Mouse (Mus musculus): ENCODE measurements around the gene Pde4dip.
A peak's percentile ranks its signal among the peaks of the same experiment; 100 is the strongest.

The Pde4dip gene

GRCm38 (mm10) chr3:97844163-97844820, 44.2 kb downstream of the Pde4dip start:
- no peak for DNase-seq (ENCODE audit: low spot score in 2 of 2)

GRCm38 (mm10) chr3:97842641-97843040, 45.9 kb downstream of the Pde4dip start:
- DNase-seq (ENCODE audit: low spot score in 2 of 2) = no peak

DNA sequence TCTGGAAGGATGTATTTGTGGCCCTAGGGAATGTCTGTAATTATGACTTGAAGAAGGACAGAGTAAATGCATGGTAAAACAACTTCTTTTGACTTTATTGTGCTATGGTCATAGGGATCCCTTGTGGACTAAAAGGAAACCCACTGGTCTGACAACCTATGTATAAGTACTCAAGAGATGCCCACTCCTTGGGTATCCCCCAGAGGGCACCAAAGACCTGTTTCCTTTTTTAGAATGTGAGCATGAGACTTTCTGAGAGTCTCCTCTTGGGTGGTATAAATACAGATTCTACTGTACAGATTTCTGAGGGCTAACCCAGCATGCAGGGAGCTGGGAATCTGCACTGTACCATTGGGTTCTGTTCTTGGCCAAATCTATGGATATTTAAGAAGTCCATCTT, 48.1 kb downstream of the Pde4dip start:
- DNase-seq (ENCODE audit: low spot score in 2 of 2) = no peak

- no peak for DNase-seq (ENCODE audit: low spot score in 2 of 2)
These were observed 52.6 kb downstream of the Pde4dip start for GRCm38 (mm10) chr3:97835888-97836287.

DNA sequence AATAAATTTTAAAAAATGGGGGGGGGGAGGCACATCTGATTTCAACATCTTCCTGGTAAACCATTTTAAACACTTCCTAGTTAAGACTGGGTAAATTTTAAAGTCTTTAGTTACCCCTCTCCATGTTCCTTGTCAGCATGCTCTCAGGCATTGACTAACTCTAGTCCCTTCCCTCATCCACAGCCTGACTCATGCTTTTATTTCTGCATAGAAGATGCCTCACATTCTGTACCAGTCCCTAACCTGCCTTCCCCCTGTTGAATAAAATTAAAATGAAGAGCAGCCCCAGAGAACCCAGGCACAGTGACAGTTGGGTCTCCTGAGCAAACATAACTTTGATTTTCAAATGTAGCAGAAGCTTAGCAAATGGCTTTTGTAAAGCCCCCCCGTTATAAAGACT, 53.9 kb downstream of the Pde4dip start:
- no peak for DNase-seq (ENCODE audit: low spot score in 2 of 2)

DNA sequence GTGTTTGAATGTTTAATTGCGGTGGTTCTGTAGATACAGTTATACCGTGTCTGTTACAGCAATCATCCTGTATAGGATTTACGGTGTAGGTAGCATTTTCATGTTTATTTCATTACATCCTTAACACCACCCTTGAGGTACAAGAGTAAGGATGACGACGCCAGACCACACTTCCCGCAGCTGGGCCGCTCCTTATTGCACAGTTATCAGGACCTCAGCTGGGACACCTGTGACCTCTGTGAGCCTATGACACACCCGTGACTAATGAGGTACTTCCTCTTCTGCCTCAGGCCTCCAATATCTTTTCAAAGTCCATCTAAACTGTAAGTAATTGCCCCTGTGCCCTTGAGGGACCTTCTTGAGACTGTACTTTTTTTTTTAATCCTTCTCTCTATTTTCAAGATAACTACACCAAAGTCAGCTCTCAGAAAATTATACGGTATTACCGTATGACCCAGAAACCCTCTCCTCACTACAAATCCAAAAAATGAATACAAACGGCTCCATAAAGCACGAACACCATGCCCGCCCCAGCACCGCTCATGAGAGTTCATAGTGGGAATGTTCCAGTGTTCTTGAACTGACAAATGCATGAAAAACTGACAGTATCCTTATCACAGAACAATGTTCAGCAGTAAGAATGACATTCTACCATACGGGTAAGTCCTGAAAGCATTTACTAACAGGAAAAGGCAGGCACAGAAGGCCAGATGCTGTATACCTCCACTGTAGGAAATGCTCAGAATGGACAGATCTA, 56.8 kb downstream of the Pde4dip start:
- no peak for DNase-seq (ENCODE audit: low spot score in 2 of 2)

DNA sequence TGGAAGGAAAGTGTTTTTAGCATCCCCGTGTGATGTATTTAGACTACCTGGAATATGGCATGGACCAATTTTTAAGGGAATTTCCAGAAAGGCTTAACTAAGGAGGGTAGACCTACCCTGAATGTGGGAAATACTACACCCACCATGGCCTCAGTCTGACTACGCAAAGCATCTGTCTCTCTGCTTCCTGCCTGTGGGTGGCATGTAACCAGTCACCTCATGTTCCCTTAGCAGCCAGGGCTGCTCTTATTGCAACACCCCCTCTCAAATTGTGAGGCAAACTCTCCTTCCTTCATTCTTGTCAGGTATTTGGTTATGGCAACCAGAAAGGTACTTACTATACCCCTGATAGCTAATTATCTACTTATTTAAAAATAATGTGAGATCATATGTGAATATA, 57.9 kb downstream of the Pde4dip start:
- DNase-seq (ENCODE audit: low spot score in 2 of 2) = no peak

- no peak for DNase-seq (ENCODE audit: low spot score in 2 of 2)
These were observed 58.4 kb downstream of the Pde4dip start for GRCm38 (mm10) chr3:97830122-97830521.

DNA sequence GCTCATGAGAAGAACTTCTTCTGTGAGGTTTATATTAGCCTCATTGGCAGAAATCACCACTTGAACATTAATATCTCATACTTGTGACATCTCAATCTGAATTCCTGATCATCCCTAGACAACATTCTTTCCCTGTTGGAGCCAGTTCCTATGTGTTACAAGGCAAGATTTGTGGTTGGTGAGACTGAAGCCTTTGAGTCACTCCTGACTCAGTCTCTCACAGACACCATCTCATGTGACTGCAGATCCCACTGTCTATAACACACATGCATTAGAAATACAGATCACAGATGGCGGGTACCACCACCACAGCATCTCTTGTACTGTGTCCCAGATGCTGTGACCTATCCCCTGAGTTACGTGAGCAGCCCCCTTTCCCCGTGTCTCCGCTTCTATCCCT, 60.2 kb downstream of the Pde4dip start:
- DNase-seq (ENCODE audit: low spot score in 2 of 2) = no peak

- no peak for DNase-seq (ENCODE audit: low spot score in 2 of 2)
These were observed 63.3 kb downstream of the Pde4dip start for GRCm38 (mm10) chr3:97825246-97825645.

GRCm38 (mm10) chr3:97824744-97825143, 63.8 kb downstream of the Pde4dip start:
- no peak for DNase-seq (ENCODE audit: low spot score in 2 of 2)

DNA sequence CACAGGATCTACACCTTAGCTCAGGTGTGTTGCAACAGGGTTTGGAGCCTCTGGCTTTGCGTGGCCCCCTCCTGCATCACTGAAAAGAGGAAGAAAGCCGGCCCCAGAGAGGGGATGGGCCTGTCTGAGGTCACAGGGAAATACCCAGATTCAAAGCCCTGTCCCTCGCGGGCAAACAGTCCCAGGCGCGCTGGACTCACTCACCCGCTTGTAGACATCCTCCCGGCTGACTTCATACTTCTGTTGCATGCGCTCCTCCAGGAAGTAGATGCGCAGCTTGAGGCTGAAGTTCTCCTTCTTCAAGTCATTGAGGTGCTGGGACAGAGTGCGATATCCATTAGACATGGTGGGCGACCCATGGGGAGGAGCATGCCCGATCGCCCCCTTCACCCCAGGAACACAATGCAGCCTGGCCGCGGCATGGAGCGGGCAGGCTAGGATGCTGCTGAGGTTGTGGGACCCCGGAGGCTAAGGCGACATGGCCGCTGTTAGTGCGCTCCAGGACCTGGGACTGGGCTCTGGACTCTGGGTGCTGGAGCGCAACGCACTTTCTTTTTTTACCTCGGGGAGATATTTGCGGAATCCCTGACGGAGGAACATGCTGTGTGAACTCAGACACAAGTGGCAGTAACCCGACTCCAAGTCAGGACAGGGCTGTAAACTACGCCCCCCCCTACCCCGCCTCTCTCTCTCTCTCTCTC, 64.3 kb downstream of the Pde4dip start:
- DNase-seq (ENCODE audit: low spot score in 2 of 2) = peak in 1 of 2 experiments; percentile 18

DNA sequence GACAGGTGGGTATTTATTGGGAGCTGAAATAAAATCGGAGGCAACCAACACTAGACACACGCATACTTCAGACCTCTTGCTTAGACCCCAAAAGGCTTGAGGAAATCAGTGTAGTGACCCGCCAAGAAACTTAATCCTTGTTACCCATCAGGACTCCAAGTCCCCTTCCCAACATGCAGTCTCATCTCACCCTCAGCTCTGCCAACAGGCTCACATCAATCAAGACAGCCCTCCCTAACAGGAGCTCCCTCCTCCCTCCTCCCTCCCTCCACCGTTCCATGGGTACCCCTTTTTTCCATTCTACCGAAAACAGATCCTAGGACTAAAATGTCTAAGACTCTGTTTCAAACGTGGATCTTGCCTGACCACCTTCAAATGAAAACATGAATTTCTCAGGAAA, 65.1 kb downstream of the Pde4dip start:
- DNase-seq (ENCODE audit: low spot score in 2 of 2) = no peak

DNA sequence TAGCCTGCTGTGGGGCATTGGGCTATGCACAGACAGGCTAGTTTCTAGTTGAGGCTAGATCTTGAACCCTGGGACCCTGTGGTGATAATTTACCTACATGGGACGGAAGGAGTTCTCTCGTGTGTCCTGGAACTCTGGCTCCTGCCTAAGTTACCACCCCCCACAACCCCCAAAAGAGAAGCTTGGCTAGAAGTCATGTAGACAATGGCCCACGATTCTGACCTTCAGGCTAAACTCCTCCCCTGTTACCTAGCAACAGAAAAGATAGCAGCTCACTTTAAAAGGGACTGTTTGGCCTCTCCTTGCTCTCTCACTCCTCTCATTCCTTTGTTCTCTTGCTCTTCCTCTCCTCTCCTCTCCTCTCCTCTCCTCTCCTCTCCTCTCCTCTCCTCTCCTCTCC, 69.5 kb downstream of the Pde4dip start:
- DNase-seq (ENCODE audit: low spot score in 2 of 2) = no peak

DNA sequence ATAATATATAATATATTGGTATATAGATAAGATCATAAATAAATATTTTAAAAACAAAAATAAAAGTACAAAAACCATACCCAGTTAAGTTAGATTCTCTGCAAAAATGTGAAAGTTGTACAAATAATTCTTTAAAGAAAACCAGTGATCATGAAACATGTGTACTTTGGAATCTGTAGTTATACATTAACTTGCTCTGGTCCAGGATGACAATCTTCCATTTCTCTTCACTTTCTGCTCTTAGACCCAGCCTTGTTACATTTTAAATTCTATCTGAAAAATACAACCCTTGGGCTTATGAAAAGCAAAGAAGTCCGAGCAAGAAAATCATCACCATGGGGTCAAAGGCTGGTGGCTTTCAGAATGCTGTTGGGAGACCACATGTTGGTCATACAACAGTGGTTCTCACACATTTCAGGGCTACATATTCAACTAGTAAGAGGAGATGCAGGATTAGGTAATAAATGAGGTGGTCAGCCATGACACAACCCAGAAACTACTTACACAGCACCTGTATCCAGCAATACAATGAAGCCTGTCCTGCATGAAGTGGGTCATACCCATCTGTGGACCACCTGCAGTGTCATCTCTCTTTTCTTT, 70.0 kb downstream of the Pde4dip start:
- no peak for DNase-seq (ENCODE audit: low spot score in 2 of 2)

- no peak for DNase-seq (ENCODE audit: low spot score in 2 of 2)
These were observed 76.7 kb downstream of the Pde4dip start for GRCm38 (mm10) chr3:97811651-97812399.

- DNase-seq (ENCODE audit: low spot score in 2 of 2) = no peak
These were observed 77.3 kb downstream of the Pde4dip start for GRCm38 (mm10) chr3:97811158-97811557.

DNA sequence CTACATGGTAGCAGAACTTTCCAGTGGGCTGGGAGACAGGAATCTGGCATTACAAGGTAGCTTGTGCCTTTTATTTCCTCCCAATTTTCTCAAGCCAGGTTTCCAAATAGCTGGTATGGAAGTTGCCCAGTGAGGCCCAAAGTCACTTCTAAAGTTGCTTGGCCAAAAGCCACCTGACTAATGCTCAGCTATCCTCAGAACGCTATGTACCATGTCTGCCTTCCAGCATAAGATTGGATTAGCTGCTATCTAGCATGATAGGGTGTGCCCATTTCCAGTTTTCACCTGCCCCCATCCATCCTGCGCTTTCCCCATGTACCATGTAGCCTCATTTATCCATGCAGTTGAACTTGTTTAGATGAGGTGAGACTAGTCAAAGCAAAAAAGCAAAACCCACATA, 78.2 kb downstream of the Pde4dip start:
- no peak for DNase-seq (ENCODE audit: low spot score in 2 of 2)

DNA sequence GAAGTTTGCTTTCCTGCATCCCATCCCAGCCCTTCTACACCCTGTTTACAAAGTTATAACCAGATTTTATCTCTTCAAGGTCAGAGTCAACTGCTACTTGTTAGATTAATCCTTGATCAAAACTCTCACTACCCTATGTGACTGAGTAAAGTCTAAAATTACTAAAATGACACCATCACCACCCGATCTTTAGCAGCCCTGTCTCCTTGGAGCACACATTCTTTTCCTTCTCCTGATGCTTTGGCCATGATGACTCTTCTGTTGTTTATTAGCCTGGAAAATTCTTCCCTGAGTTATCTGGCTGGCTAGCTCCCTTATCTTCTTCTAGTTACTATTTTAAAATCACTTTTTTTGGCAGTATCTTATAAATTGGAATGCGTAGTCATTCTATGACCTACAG, 82.9 kb downstream of the Pde4dip start:
- DNase-seq (ENCODE audit: low spot score in 2 of 2) = no peak

DNA sequence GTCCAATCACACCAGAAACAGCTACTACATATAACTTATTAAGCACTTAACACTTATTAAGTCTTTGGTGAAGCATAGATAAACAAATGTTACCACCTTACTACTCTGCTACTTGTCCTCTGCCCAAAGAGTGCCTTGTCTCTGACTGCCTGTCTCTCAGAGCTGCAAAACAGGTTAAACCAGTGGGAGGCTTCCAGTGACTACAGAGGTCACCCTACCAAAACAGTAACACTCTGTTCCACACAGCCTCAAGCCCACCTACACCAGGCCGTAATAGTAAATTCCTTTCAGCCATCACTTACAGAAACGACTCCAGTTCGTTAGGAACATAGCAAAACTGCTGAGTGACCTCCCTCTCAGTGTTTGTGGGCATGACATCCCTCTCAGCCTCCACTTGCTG, 84.8 kb downstream of the Pde4dip start:
- DNase-seq (ENCODE audit: low spot score in 2 of 2) = no peak

- no peak for DNase-seq (ENCODE audit: low spot score in 2 of 2)
These were observed 85.6 kb downstream of the Pde4dip start for GRCm38 (mm10) chr3:97802927-97803326.

GRCm38 (mm10) chr3:97802297-97802696, 86.2 kb downstream of the Pde4dip start:
- DNase-seq (ENCODE audit: low spot score in 2 of 2) = no peak
